Mouse (Mus musculus) CH12.LX (cell line): ENCODE results near the gene Tex22. TPM values are rescaled to one million over a fixed set of nuclear protein-coding genes. Genes with fewer than 3 reads are reported as not detected.

Source experiments
- DNase-seq: peaks from one replicate; pipeline ENCODE4 v3.0.0-alpha.2; 2013; ENCODE audit errors: extremely low read depth
- H3K27ac ChIP-seq: 2 replicates; pipeline ENCODE4 v1.5.1; 2012; ENCODE audit warnings: low read depth, mild to moderate bottlenecking, control low read depth, moderate library complexity; ENCODE audit not compliant: insufficient read depth
- H3K27me3 ChIP-seq: replicated peaks from 2 replicates; pipeline ENCODE3; 2012; ENCODE audit warnings: inconsistent platforms
- H3K36me3 ChIP-seq, 2 experiments: replicated peaks in 1 of 2; 2 replicates each; pipeline versions ENCODE3 to v1.6.1; 2012; ENCODE audit warnings: inconsistent platforms in 1 of 2, low read length in 1 of 2, mild to moderate bottlenecking in 1 of 2, mixed read lengths in 1 of 2, moderate library complexity in 1 of 2; ENCODE audit not compliant: control insufficient read depth in 1 of 2, insufficient read depth in 1 of 2
- H3K4me1 ChIP-seq, 2 experiments: 2 replicates each; pipeline ENCODE4 v1.6.1; 2012; ENCODE audit warnings: inconsistent platforms in 1 of 2, moderate library complexity in 1 of 2; ENCODE audit not compliant: insufficient read depth in 2 of 2, control insufficient read depth in 1 of 2
- H3K4me2 ChIP-seq: 2 replicates; pipeline ENCODE4 v1.6.1; 2012; ENCODE audit warnings: low read depth, mild to moderate bottlenecking, control low read depth; ENCODE audit not compliant: poor library complexity, insufficient read depth, severe bottlenecking
- H3K4me3 ChIP-seq, 3 experiments: fragments of 150-350 bp in 1 of 3; sonication (generic) in 1 of 3; replicated peaks in 1 of 3; 2 replicates each; pipeline versions ENCODE3 to v1.5.1; 2011 to 2012; ENCODE audit warnings: low read depth in 2 of 3, low read length in 2 of 3, mild to moderate bottlenecking in 2 of 3, moderate library complexity in 2 of 3, control low read depth in 1 of 3, improper control_type of control experiment in 1 of 3, inconsistent platforms in 1 of 3, mixed read lengths in 1 of 3; ENCODE audit not compliant: poor library complexity in 1 of 3
- H3K79me2 ChIP-seq: replicated peaks from 2 replicates; pipeline ENCODE4 v1.6.1; 2012; ENCODE audit warnings: mild to moderate bottlenecking, moderate library complexity; ENCODE audit not compliant: control insufficient read depth, poor library complexity, insufficient read depth, severe bottlenecking; ENCODE audit errors: extremely low read depth
- H3K9ac ChIP-seq: 2 replicates; pipeline ENCODE4 v1.6.1; 2012; ENCODE audit warnings: low read depth, mild to moderate bottlenecking, control low read depth, moderate library complexity; ENCODE audit not compliant: insufficient read depth
- H3K9me3 ChIP-seq: replicated peaks from 2 replicates; pipeline ENCODE3; 2012; ENCODE audit warnings: low read length, inconsistent platforms, mixed read lengths
- BHLHE40 ChIP-seq: IDR thresholded peaks from 2 replicates; pipeline ENCODE4 v1.6.1; 2011; ENCODE audit warnings: mild to moderate bottlenecking, low read depth, low read length, improper control_type of control experiment
- CTCF ChIP-seq, 2 experiments: IDR thresholded peaks in 1 of 2; conservative IDR thresholded peaks in 1 of 2; 2 replicates each; pipeline ENCODE4 v1.5.1; 2011 to 2012; ENCODE audit warnings: low read depth in 2 of 2, low read length in 2 of 2, improper control_type of control experiment in 1 of 2, inconsistent platforms in 1 of 2, mild to moderate bottlenecking in 1 of 2, moderate library complexity in 1 of 2
- E2F4 ChIP-seq: IDR thresholded peaks from 2 replicates; pipeline ENCODE4 v1.6.1; 2011; ENCODE audit warnings: low read depth, low read length, improper control_type of control experiment; ENCODE audit not compliant: insufficient replicate concordance
- ELF1 ChIP-seq: IDR thresholded peaks from 2 replicates; pipeline ENCODE4 v1.6.1; 2014; ENCODE audit warnings: low read depth, mild to moderate bottlenecking, inconsistent platforms, low read length, improper control_type of control experiment
- ETS1 ChIP-seq: conservative IDR thresholded peaks from 2 replicates; pipeline ENCODE4 v1.6.1; 2012; ENCODE audit warnings: low read depth, mild to moderate bottlenecking, inconsistent platforms, low read length, improper control_type of control experiment, moderate library complexity
- JUN ChIP-seq: IDR thresholded peaks from 2 replicates; pipeline ENCODE4 v1.6.1; 2011; ENCODE audit warnings: low read depth, mild to moderate bottlenecking, low read length, improper control_type of control experiment, moderate library complexity; ENCODE audit not compliant: insufficient read depth
- JUND ChIP-seq: conservative IDR thresholded peaks from 2 replicates; pipeline ENCODE4 v1.6.1; 2011; ENCODE audit warnings: low read depth, low read length, improper control_type of control experiment
- MAX ChIP-seq: IDR thresholded peaks from 2 replicates; pipeline ENCODE4 v1.6.1; 2011; ENCODE audit warnings: low read length, improper control_type of control experiment
- MAZ ChIP-seq: IDR thresholded peaks from 2 replicates; pipeline ENCODE4 v1.6.1; 2012; ENCODE audit warnings: low read depth, mild to moderate bottlenecking, inconsistent platforms, low read length, improper control_type of control experiment, moderate library complexity
- MEF2A ChIP-seq: IDR thresholded peaks from 2 replicates; pipeline ENCODE4 v1.6.1; 2014; ENCODE audit warnings: low read depth, mild to moderate bottlenecking, inconsistent platforms, low read length, improper control_type of control experiment, borderline replicate concordance
- MYC ChIP-seq: IDR thresholded peaks from 2 replicates; pipeline ENCODE4 v1.6.1; 2011; ENCODE audit warnings: low read depth, mild to moderate bottlenecking, improper control_type of control experiment, low read length
- POLR2A ChIP-seq: IDR thresholded peaks from 2 replicates; pipeline ENCODE4 v1.6.1; 2011; ENCODE audit warnings: low read depth, mild to moderate bottlenecking, improper control_type of control experiment, low read length
- POLR2AphosphoS2 ChIP-seq: IDR thresholded peaks from 2 replicates; pipeline ENCODE4 v1.6.1; 2011; ENCODE audit warnings: low read depth, low read length, improper control_type of control experiment
- RAD21 ChIP-seq: IDR thresholded peaks from 2 replicates; pipeline ENCODE4 v1.6.1; 2011; ENCODE audit warnings: low read depth, mild to moderate bottlenecking, low read length, improper control_type of control experiment, moderate library complexity
- RCOR1 ChIP-seq: conservative IDR thresholded peaks from 2 replicates; pipeline ENCODE4 v1.6.1; 2012; ENCODE audit warnings: low read depth, mild to moderate bottlenecking, inconsistent platforms, low read length, improper control_type of control experiment
- USF1 ChIP-seq: IDR thresholded peaks from 2 replicates; pipeline ENCODE4 v1.6.1; 2014; ENCODE audit warnings: low read depth, mild to moderate bottlenecking, inconsistent platforms, low read length, improper control_type of control experiment
- ZC3H11A ChIP-seq: IDR thresholded peaks from 2 replicates; pipeline ENCODE4 v1.6.1; 2012; ENCODE audit warnings: low read depth, mild to moderate bottlenecking, inconsistent platforms, low read length, improper control_type of control experiment
- ZKSCAN1 ChIP-seq: IDR thresholded peaks from 2 replicates; pipeline ENCODE4 v1.6.1; 2012; ENCODE audit warnings: low read depth, inconsistent platforms, low read length, improper control_type of control experiment, borderline replicate concordance
- ZMIZ1 ChIP-seq: IDR thresholded peaks from 2 replicates; pipeline ENCODE4 v1.6.1; 2012; ENCODE audit warnings: low read depth, mild to moderate bottlenecking, inconsistent platforms, low read length, improper control_type of control experiment
- ZNF384 ChIP-seq: IDR thresholded peaks from 2 replicates; pipeline ENCODE4 v1.6.1; 2012; ENCODE audit warnings: low read depth, low read length, improper control_type of control experiment, inconsistent platforms
- dilution Hi-C: fragments of 300-500 bp; cut with MboI; formaldehyde crosslinking; loops from 2 replicates; pipeline ENCODE4 v1.14.3; 2020; ENCODE audit warnings: low sequenced_read_pairs; ENCODE audit not compliant: extremely low pct_unique_long_range_greater_than_20kb, extremely low pct_ligation_motif_present
- in situ Hi-C: fragments of 300-500 bp; cut with MboI; formaldehyde crosslinking; loops from 3 replicates; pipeline ENCODE4 v1.14.3; 2019; ENCODE audit warnings: low sequenced_read_pairs, low pct_ligation_motif_present, low pct_unique_long_range_greater_than_20kb, mixed read lengths
- polyA plus RNA-seq: library from polyadenylated mRNA; unstranded; fragments of >175 nt; gene quantifications from 2 replicates; pipeline ENCODE4 v1.2.1, GENCODE M21; 2012; ENCODE audit warnings: low read depth; ENCODE audit not compliant: insufficient read length
- total RNA-seq, 2 experiments: library from RNA; depleted of rRNA; stranded (reverse); fragments of 300-350 nt in 1 of 2; fragments of >200 nt in 1 of 2; gene quantifications; 2 replicates each; pipeline ENCODE4 v1.2.3; 2012 to 2014

The Tex22 gene
- total and polyA plus RNA-seq, 3 experiments = 0.21 TPM; not detected in 2

GRCm38 (mm10) chr12:113032296-113033250, 41.7 kb upstream of the Tex22 start:
- H3K27ac ChIP-seq = no peak overlapping the region
- H3K9ac ChIP-seq = no peak overlapping the region
- no peak for DNase-seq
- H3K79me2 ChIP-seq = no peaks in the 10 kb centered on the region
- no peak overlapping the region for H3K4me2 ChIP-seq
- peaks cover 0 to 14% of the 10 kb centered on the region in 2 experiments for H3K36me3 ChIP-seq
- H3K4me1 ChIP-seq = peaks cover 12 to 42% of the 10 kb centered on the region in 2 experiments
- no peak overlapping the region for H3K4me3 ChIP-seq
- in situ Hi-C loops (no loop called here), dilution Hi-C loops (no loop called here)
- H3K27me3 ChIP-seq = no peaks in the 10 kb centered on the region
- no peaks in the 10 kb centered on the region for H3K9me3 ChIP-seq
- TF ChIP-seq MEF2A = no peak
- TF ChIP-seq ZC3H11A = no peak
- no peak for TF ChIP-seq ZMIZ1
- no peak for TF ChIP-seq MYC
- TF ChIP-seq POLR2A = no peak
- TF ChIP-seq JUND = no peak
- TF ChIP-seq RAD21 = no peak
- TF ChIP-seq ZNF384 = no peak
- no peak for TF ChIP-seq E2F4
- no peak for TF ChIP-seq BHLHE40
- TF ChIP-seq JUN = no peak
- TF ChIP-seq USF1 = no peak
- TF ChIP-seq ETS1 = no peak
- TF ChIP-seq RCOR1 = no peak
- TF ChIP-seq, all 38 proteins: peak for 0

DNA sequence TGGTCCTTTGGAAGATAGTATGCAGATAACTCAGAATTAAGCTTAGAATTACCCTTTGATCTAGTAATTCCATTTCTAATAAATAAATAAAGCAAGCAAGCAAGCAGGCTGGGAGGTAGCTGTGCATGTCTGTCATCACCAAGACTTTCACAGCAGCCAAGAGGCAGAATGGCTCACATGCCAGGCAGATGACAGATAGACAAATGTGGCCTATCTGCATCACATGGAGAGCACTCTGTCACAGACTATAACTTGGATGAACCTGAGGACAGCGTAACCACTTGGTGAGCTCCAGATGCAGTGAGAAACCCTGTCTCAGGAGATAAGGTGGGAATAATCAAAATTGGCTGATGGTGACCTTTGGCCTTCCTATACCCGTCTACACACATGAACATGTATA, 39.2 kb upstream of the Tex22 start:
- Histone ChIP-seq H3K4me3 (no peak overlapping the region), H3K27ac (no peak overlapping the region), H3K79me2 (no peaks in the 10 kb centered on the region), H3K9me3 (no peaks in the 10 kb centered on the region), H3K9ac (no peak overlapping the region), H3K4me2 (no peak overlapping the region), H3K36me3 (peaks cover 0 to 6% of the 10 kb centered on the region in 2 experiments), H3K27me3 (no peaks in the 10 kb centered on the region), H3K4me1 (peaks cover 12 to 26% of the 10 kb centered on the region in 2 experiments)
- no peak for DNase-seq
- no peak for TF ChIP-seq ELF1
- no peak for TF ChIP-seq ZKSCAN1
- no peak for TF ChIP-seq POLR2AphosphoS2
- no peak for TF ChIP-seq ETS1
- TF ChIP-seq MAZ = no peak
- no peak for TF ChIP-seq ZC3H11A
- TF ChIP-seq MAX = no peak
- TF ChIP-seq CTCF (conservative IDR thresholded peaks at IDR 0.05 in 1 of 2, IDR thresholded peaks at IDR 0.05 in 1 of 2; ENCODE audit: low read depth in 2 of 2, low read length in 2 of 2) = no peak
- TF ChIP-seq ZNF384 = no peak
- TF ChIP-seq POLR2A = no peak
- dilution Hi-C loops = no loop called here
- in situ Hi-C loops = no loop called here
